Mouse (Mus musculus): ENCODE results near the gene Arl3. TPM values are rescaled to one million over a fixed set of nuclear protein-coding genes. Genes with fewer than 3 reads are reported as not detected.

Arl3 gene
- polyA plus RNA-seq, 1 experiment = 253 TPM

DNA sequence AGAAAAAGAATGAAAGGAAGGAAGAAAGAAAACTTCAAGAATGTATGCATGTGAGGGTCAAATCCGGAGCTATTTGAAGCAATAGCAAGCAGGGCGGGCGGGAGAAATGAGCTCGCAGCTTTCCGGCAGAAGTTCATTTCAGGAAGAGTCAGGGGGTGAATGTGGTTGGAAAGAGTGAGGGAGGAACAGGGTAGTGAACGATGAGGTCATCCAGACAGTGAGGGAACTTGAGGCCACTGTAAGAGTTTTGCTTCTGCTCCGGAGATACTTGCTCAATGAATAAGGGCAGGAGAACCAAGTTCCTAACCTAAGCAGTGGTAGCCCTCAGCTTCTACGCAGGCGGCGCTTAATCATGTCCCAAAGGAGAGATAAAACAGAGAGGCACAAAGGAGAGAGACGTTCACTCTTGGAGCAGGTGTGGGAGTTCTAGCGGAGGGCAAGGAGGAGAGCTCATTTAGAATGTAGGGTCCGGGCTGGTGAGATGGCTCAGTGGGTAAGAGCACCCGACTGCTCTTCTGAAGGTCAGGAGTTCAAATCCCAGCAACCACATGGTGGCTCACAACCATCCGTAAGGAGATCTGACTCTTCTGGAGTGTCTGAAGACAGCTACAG, 50.5 kb downstream of the Arl3 start:
- no peak for DNase-seq (ENCODE audit: extremely low spot score in 1 of 2, low spot score in 1 of 2)

DNA sequence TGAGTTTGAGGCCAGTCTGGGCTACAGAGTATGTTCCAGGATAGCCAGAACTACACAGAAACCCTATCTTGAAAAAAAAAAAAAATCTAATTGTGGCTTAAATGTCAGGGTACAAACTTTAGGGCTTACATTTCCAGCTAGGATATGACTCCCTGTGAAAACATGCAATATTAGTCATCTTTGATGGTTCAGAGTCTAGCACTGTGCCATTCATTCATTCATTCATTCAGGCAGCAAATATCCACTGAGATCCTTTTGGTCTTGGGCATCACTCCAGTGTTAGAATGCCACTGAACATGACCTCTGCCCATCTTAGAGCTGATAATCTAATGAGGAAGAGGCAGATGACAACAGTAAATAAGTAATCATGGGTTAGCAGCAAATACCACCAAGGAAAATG, 51.3 kb downstream of the Arl3 start:
- no peak for DNase-seq (ENCODE audit: extremely low spot score in 1 of 2, low spot score in 1 of 2)

DNA sequence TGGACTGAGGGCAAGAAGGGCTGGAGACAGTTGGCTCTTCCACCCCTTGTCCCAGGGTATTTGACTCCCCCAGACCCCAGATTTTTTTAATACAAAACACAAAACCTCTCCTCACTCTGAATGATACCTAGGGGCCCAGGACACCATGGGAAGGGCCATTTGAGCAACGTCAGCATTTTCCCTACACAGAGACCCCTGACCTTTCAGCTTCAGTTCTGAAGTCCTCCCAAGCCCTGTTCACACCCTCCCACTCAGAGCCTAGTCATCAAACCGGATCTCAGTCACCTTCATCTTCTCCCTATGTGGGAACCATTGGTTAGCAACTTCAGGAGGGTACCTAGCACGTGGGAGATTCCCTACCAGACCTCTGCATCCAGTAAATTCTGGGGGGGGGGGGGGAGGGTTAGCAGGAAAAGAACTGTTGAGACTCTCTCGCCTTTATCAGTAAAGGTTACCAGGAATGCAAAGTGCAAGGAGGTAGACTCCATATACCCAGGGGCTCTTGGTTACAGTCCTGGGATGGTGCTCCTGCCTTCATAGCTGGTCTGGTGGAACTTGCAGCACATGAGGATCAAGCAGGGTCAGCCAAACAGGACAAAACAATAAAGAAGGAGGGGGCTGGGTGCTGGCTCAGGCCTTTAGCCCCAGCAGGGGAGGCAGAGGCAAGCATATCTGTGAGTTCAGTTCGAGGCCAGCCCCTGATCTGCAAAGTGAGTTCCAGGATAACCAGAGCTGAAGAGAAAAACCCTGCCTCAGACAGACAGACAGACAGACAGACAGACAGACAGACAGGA, 54.0 kb downstream of the Arl3 start:
- no peak for DNase-seq (ENCODE audit: extremely low spot score in 1 of 2, low spot score in 1 of 2)

DNA sequence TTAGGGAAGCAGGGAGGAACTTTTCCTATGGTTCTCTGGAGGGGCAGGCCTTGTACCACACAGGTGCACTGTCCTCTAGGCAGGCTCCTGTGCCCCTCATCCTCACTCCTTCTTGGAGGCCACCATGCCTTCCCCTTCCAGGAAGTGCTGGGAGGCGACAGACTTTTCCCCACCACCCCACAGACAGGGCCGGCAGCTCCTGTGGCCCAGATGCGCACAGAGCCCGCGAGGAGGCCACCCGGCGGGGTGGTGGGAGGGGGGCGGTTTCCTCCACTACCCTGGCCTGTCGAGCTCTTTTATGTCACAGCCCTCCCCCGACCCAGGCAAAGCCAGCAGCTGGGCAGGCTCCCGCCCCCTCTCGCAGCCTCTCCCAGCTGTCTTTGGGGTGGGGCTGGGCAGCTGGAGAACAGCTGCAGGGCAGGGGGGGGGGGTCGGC, 54.6 kb downstream of the Arl3 start:
- DNase-seq (ENCODE audit: extremely low spot score in 1 of 2, low spot score in 1 of 2) = no peak

DNA sequence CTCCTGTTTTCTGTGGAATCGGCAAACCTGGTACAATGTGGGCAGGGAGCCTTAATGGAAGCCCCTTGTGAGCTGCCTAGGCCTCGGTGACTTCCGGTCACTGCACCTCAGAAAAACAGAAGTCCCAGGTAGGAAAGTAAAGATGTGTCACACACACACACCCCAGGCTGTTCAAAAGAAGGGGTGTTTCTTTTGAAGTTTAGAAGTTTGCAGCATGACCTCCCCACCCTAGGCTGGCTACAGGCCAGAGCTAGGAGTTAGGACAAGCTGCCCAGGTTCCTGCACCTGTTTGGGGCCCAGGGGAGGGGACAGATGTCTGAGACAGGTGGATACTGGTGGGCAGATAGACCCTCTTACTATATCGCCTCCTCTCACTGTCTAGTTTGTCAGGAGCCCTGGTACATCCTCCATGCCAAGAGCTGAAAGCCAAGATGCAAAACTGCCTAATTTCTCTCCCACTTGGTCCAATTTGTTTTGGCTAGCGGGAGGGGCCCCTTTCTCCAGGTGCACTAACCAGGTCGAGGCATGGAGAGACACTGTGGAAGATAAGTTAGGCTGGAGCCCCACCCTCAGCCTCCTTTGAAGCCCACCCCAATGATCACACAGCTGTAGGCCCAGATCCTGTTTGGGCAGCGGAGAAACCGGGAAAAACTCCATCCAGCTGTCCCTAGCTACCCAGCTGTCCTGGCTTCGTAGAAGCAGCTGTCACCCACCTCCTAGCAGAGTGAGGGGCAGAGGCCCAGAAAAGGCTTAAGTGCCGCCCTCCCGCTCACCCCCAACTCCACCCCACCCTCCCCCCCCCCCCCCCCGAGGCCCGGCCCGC, 55.3 kb downstream of the Arl3 start:
- no peak for DNase-seq (ENCODE audit: extremely low spot score in 1 of 2, low spot score in 1 of 2)

DNA sequence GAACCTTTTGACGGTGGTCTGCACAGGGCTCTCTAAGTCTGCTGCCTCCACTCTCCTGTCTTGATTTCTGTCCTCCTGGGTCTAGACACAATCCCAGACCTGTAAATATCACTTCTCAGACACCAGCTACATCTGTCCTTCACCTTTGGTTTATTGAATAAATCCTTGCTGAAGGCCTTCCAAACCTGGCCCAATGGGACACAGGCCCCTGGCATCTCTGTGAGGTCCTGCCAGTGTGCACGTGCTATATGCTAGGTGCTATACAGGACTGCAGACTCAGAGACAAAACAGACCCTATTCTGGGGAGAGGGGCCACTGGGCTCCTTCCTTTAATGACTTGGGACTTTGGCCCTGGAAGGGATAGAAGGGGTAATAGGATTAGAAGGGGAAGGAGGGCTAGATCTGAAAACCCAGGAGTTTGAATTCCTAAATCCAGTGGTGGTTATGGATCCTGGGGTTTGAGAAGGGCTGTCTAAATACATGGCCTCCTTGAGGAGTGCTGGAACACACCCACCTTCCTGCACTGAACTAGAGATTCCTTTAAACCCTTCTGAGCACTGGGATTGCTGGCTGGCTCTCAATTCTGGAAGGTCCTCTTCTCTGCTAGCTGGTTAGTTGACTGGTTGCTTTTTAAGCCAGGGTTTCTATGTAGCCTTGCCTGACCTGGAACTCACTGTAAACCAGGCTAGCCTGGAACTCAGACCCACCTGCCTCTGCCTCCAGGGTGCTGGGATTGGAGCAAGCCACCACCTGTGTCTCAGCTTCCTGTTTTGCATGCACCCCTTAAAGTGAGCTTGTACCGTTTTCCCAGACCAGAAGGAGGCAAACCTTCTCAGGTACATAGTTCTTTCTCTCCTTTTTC, 56.1 kb downstream of the Arl3 start:
- no peak for DNase-seq (ENCODE audit: extremely low spot score in 1 of 2, low spot score in 1 of 2)

DNA sequence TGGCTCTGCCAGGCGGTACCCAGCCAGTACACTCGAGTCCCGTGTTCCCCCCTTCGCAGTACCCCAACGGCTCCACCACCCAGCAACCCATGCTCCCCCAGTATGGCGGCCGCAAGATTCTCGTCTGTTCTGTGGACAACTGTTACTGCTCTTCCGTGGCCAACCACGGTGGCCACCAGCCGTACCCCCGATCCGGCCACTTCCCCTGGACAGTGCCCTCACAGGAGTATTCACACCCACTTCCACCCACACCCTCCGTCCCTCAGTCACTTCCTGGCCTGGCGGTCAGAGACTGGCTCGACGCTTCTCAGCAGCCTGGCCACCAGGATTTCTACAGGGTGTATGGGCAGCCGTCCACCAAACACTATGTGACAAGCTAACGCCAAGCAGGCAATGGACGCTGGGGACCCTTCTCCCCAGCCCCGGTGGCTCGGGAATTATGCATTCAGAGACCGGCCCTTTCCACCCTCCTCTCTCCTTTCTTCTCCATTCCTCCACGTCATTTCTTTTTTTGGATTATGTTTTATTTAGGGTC, 57.6 kb downstream of the Arl3 start:
- no peak for DNase-seq (ENCODE audit: extremely low spot score in 1 of 2, low spot score in 1 of 2)

DNA sequence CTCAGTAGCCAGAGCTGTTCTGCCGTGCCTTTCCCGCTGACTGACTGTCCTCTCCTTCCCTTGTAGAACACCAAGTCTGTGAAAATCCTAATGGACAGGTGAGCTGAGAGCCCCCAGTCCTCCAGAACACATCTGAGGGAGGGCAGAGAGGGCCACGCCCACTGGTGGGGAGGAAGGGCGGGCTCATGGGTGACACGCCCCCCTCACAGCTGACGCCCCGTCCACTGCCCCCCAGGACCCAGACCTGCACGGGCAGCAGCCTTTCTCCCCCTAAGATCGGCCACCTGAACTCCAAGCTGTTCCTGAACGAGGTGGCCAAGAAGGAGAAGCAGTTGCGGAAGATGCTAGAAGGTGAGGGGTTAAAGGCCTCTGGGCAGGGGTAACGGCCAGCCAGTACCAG, 58.6 kb downstream of the Arl3 start:
- DNase-seq (ENCODE audit: extremely low spot score in 1 of 2, low spot score in 1 of 2) = no peak

DNA sequence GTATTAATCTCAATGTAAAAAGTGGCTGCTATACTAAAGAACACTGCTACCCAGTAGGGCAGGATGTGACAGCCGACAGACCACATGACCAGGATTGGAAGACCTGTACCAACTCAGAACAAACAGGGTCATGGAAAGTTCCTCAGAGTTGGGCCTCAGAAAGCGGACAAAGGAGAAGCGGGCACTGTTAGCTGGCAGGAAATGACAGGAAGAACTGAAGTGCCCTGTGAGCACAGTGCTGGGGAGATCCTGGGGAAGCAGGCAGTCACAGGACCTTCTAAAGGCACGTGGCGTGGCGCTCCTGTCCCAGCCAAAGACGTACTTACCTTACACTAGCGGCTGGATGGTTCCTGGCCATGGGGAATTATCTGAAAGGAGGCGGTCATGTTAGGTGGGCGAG, 61.7 kb downstream of the Arl3 start:
- DNase-seq (ENCODE audit: extremely low spot score in 1 of 2, low spot score in 1 of 2) = no peak

DNA sequence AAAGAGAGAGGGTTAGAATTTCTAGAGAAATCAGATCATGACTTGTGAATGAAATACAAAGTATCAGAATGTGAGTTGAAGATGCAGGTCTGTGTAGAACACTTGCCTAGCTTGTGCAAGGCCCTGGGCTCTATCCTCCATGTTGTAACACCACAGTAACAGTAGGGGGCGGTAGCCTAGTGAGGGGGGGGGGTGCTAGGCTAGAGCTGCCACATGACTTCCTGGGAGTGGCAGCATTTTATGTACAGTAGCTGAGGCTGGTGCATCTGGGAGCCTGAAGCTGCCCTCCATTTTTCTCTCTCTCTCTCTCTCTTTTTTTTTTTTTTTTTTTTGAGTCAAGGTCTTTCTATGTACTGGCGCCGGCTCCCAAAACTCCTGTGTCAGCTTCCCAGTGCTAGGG, 62.2 kb downstream of the Arl3 start:
- no peak for DNase-seq (ENCODE audit: extremely low spot score in 1 of 2, low spot score in 1 of 2)

DNA sequence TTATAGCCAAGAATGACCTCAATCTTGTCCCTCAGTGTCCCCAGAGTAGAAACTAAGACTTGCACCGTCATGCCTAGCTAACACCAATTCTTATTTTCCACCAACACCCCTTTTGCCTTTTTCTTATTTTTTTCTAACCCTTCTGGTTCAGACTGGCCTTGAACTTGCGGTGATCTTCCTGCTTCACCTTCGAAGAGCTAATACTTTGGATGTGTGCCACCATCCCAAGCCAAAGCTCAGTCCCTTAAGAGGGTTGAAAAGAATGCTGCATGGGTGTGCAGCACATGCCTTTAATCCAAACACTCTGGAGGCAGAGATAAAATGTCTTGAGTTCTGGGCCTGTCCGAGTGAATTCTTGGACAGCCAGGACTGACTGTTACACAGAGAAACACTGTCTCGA, 62.6 kb downstream of the Arl3 start:
- no peak for DNase-seq (ENCODE audit: extremely low spot score in 1 of 2, low spot score in 1 of 2)

DNA sequence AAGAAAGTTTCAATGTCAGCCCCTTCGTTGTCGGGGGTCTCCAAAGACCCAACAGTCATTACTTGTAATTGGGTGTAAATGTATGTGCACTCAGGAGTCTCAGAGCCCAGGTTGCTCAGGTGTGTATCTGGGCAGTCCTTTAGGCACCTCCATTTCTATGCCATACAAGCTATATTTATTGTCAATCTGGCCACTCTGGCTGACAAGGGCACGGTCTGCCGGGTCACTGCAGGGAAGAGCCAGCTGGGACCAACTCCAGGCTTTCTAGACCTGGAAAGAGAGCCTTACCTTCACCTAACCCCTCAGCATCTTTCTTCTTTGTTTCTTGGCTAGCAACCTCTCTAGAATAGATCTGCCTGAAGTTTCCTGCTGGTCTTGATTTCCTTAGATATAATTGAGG, 63.3 kb downstream of the Arl3 start:
- no peak for DNase-seq (ENCODE audit: extremely low spot score in 1 of 2, low spot score in 1 of 2)

DNA sequence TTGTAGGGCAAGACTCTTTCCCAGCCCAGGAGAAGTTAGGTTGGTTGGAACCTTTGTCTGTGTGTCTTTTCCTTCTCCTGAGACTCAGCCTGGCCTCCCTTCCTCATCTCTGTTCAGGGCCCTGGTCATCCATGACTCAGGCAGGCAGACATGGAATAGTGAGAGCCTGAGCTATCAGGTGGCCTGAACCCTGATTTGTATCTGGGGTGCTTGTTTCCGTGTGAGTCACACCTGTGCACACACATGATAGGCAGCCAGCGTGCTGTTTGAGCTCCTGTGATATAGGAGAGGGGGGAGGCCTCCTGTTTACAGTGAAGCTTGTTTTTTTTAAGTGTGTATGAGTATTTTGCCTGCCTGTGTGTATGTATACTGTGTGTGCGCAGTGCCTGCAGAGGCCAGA, 63.8 kb downstream of the Arl3 start:
- DNase-seq (ENCODE audit: extremely low spot score in 1 of 2, low spot score in 1 of 2) = no peak

DNA sequence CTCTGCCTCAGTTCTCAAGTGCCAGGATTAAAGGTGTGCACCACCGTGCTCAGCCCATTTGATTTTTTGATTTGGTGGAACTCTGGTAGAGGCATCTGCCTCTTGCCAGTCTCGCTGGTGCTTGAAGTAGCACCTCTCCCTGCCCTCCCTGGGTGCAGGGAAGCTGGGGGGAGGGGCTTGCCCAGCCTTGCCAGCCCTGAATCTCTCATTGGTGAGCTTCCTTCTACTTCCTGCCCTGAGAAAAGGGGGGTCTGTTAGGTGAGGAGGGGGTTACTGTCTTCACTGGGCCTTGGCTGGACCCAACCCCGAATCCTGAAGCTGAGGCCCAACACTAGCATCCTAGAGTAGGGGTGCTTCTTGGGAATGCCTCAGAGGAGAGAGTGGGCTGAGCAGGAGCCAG, 64.3 kb downstream of the Arl3 start:
- no peak for DNase-seq (ENCODE audit: extremely low spot score in 1 of 2, low spot score in 1 of 2)

DNA sequence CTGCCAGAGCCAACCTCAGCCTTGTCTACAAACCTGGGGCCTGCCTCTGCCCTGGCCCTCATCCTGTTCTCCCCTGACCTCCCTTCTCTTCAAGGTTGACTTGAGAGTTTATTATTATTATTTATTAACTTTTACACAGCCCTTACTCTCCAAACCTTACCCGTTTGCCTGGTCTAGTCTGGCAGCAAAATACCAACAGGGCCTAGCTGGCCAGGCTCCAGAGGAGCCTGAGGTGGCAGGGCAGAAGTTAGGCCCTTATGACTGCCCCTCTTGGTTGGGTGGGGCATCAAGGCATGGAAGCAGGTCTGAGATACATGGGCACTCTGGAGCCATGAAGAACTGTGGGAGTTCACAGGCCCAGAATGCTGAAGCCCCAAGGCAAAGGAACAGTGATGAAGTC, 65.2 kb downstream of the Arl3 start:
- no peak for DNase-seq (ENCODE audit: extremely low spot score in 1 of 2, low spot score in 1 of 2)

DNA sequence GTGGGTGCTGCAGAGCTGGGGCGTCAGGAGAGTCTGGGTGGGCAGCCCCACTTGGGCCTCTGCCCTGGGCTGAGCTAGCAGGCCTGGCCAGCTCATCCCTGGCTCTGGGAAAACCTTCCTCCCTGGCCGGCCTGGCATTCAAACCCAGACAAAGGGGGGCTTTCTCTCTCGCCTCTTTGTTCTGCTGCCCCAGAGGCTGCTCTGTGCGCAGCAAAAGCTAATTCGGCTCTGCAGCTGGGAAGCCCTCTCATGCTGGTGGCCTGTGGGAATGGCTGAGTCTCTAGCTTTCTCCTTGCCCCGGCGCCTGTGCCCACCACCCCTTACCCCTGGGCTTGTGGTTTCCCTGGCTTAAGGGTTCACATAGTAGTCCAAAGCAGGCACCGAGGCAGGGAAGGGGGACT, 65.8 kb downstream of the Arl3 start:
- DNase-seq (ENCODE audit: extremely low spot score in 1 of 2, low spot score in 1 of 2) = peak in 1 of 2 experiments; percentile 49

DNA sequence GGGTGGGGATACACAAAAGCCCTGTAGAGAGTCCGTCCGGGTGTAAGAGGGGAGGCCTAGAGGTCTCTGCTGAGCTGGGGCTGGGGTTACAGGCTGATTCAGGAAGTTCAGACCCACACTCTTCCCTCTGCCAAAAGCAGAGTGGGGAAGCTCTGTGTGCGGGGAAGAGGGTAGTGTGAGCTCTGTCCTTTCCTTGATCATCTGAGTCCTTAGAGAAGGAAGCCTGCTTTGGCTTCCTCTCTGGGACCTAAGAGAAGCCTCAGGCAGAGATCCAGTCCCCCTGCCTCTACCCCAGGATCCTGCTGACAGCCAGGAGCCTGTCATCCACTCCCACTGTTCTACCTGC, 66.7 kb downstream of the Arl3 start:
- DNase-seq (ENCODE audit: extremely low spot score in 1 of 2, low spot score in 1 of 2) = no peak

DNA sequence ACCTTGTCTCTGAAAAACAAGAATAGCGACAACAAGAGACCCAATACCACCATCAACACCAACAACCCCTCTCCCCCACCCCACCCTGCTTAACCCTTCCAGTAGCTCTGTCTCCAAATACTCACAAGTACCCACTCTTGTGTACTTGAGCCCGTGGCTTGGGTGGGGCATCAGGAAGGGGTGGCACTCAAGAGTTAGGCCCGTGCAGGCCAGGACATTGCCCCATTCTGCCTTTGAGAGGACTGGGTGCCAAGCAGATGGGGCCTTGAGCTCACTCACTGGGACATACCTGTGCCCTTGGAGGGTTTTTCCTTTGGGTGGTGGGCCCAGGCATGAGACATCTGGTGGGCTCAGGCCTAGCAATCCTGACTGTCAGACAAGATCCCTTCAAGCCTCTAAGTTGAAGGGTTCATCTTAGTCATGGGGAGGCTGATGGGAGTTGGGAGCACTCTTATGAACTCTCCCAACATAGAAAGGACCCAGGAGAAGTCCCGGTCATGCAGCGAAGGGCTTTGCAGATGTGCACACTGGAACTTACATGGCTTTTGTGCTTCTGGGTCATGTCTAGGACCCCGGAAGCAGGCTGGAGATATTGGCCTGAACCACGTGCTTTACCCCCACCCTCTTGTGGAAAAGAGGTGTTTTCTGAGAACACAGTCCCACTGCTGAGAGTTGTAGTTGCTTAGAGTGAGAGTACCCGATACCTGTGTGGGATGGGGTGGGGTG, 67.2 kb downstream of the Arl3 start:
- DNase-seq (ENCODE audit: extremely low spot score in 1 of 2, low spot score in 1 of 2) = no peak

DNA sequence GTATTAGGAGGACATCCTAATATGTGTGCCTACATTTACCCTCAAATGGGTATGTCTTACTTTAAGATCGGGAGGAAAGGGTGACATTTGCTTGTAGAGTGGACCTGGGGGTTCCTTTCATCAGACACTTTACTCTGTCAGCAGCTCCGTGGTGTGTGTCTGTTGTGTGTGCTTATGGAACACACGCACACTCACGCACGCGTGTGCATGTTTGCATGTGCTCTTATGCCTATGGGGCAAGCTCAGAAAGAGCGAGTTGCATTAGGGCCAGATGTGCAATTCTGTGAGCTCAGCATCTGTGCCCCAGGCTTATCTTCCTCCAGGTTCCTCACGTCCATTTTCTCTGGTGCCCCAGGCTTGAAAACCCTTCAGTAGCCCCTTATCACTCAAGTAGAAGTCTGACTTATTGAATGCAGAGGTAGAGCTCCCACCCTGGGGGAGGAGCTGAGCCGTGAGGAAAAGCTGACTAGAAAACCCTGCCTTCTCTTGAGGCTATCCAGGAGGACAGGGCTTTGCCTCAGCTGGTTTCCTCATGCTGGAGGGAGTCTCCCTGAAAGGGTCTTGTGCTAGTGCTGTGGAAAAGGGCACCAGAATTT, 68.1 kb downstream of the Arl3 start:
- no peak for DNase-seq (ENCODE audit: extremely low spot score in 1 of 2, low spot score in 1 of 2)

Measured in frontal cortex, adult 2 months (tissue).